Mouse (Mus musculus) adrenal gland, adult 18-20 months (tissue): ENCODE measurements around the gene Slc38a4. TPM values are rescaled to one million over a fixed set of nuclear protein-coding genes. Genes with fewer than 3 reads are reported as not detected.

Experiments
- DNase-seq, 2 experiments: peaks; one replicate each; pipeline ENCODE4 v3.0.0; 2021 to 2022; ENCODE audit warnings: low spot score in 2 of 2
- total RNA-seq, 2 experiments: library from RNA; stranded (reverse); gene quantifications; 1 replicate in 1 of 2; 2 replicates in 1 of 2; pipeline ENCODE4 v1.2.3; 2021

Slc38a4 gene
- total RNA-seq, 2 experiments from 2014 or later = 2.5 to 3.9 TPM

DNA sequence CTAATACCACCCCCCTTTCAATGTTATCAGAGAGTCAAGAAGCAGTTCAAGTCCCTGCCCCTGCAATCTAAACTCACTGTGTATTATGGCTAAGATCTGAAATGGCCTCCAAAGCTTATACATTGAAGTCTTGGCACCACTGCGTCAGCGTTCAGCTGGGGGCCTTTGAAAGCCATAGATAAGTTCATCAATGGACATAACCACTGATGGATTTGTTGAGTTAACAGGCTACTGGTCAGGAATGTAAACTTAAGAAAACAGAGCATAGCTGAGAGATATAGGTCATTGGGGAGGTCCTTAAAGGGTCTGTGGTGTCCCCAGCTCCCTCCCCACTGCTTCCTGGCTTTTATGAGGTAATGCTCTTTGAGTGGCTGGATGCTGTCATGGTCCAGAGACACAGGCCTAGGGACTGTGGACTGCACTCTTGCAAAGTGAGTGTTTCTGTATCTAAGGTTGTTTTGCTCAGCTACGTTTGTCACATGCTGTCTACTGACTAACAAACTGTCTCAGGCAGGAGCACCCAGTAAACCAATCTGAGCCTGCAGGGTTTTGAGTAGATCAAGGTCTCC, 83.0 kb downstream of the Slc38a4 start:
- no peak for DNase-seq

DNA sequence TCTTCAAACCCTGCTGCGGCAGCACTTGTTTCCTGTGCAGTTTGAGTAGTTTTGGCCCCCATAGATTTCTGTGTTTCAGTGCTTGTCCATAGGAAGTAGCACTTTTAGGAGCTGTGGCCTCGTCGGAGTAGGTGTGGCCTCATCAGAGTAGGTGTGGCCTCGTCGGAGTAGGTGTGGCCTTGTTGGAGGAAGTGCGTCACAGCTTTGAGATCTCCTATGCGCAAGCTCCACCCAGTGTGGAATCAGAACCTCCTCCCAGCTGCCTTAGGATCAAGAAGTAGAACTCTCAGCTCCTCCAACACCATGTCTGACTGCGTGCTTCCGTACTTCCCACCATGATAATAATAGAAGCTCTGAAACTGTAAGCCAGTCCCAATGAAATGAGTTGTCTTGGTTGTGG, 83.8 kb downstream of the Slc38a4 start:
- DNase-seq = no peak

DNA sequence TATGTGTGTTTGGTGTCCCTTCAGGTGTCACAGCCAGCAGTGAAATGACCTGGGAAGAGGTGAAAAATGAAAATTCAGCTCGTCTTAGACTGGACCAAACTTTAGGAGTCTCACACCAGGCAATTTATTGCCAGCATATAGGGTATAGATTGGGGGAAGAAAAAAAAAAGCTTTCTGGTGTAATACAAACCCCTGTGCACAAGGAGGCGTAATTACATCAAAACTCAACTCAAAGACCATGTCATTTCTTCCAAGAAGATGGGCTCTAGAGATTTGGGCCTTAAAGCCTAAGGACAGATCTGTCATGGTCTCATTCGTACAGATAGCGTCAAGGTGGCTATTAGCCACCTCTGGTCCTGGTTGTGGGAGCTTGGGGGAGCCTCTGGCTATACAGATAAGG, 86.0 kb downstream of the Slc38a4 start:
- DNase-seq = no peak

DNA sequence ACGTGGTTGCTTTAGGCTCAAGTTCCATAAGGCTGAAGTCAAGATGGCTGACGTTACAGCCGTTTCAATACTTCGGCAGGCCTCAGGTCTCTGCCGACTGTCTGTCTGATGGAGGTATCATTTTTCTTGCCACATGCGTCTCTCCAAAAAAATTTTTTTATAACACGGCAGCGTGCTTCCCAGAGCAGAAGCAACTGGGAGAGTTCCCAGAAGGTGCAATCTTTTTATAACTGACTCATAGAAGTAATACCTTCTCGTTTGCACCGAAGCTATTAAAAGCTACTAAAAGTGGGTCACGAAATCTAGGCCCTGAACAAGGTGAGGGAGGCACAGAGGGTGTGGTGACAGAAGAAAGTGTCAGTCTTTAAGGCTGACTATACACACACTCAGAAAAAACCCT, 87.0 kb downstream of the Slc38a4 start:
- no peak for DNase-seq

DNA sequence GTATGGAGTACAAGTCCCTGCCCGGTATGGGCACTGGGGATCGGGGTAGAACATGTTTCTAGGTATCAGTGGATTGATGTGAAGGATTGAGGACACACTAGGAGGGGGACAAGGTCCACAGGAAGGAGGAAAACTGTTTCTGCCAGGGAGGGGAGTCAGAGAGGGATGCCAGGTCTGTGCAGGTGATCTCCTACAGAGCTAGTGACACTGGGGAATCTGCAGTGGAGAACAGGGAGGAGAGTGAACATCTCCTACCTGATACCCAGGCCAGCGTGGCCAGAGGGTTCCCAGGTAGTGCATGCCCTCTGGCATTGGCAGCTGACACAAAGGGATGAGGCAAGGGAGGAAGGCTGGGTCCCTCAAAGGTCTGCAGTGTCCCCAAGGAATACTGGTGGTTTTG, 89.4 kb downstream of the Slc38a4 start:
- DNase-seq = no peak

DNA sequence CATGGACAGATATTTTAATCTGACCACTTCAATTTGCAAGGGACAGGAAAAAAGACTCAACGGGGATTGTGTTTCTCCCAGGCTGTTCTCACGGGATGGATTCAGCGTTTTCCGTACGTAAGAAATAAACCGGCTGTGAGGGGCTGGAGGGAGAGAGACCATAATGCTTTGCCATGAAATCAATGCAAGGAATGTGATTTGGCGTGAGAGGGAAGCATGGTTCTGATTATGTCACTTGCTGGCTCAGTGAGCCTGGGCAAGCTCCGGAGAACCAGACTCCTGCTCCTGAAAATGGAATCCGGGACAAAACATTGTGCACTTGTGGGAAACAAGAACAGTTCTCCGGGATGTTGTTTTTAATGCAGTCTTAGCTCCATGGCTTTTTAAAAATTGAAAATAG, 92.0 kb downstream of the Slc38a4 start:
- no peak for DNase-seq

DNA sequence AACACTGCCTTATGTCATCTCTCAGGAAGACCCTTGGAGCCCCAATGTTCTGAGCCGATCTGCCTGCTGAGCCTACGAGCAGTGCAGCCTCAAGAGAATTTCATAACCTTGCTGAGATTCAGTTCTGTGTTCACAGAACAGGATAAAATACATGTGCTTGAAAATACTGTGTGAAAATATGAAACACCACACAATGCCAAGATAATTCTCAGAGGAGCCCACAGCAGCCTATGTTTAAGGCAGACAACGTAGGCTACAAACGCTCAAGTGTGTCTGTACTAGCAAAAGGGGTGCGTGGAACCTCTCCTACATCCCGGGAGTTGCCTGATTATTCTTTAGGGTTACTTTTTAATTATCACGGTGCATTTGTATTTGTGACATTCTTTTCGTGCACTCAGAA, 92.4 kb downstream of the Slc38a4 start:
- no peak for DNase-seq

DNA sequence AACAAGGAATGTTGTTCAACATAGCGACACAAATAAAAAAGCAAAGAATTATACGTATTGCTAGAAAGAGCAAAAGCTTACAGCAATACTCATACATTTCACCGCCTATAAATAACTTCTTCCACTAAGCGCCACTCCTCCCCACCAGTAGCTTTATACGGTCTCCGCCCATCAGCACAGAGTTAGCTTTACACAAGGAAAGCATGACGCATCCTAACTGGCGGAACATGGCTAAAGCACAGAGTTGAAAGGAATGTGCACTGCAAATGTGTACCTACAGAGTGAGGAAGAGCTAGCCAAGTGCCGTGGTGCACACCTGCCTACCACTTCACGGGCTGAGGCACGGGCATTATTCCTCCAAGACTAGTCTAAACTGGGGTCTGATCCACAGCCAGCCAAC, 95.4 kb downstream of the Slc38a4 start:
- DNase-seq = no peak

DNA sequence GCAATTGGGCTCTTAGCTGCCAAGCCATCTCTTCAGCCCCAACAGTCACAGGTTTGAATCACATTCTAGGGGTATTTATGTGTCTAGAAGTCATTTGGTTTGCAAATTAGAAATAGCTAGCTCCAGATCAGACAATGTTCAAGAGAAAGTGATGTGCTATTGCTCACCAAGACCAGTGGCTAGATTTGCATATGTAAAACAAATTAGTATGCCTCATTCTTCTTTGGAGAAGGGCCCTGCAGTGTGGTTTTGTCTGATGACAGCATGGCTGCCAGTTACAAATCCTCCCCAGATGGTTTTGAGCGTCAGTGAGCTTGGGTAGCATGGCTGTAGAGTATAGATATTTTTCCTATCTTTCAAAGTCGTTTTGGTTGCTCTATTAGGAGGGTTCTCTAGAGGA, 96.5 kb downstream of the Slc38a4 start:
- no peak for DNase-seq

DNA sequence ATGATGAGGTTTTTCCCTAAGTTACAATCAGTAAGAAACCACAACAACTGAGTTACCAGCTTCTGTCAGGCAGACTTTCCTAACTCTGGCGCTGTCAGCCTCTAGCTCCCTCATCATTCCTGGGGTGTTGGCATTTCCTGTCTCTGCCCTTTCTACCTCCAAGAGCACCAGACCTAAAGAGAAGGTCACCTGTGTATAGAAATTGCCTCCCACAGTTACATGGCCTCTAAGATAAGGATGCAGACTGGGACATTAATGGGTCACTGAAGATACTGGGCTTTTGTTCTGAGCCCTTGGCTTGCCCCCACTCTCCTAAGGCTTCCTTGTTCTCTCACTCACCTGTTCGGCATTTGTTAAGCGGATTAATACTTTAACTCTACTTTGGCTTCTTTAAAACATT, 99.1 kb downstream of the Slc38a4 start:
- DNase-seq = no peak

DNA sequence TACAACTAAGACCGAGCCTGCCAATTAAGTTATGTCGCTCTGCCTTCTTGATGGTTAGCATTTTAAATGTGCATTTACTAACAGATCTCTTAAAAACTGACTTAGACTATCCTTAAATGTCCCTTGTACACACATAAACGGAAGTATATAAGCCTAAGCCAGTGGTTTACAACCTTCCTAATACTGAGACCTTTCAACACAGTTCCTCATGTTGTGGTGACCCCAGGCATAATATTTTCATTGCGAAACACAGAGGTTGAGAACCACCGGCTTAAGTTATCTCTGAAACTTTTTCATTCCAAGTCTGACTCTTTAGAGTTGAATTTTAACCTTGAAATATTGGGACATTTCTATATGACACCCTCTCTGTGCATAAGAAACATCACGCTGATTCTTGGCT, 101.4 kb downstream of the Slc38a4 start:
- no peak for DNase-seq

DNA sequence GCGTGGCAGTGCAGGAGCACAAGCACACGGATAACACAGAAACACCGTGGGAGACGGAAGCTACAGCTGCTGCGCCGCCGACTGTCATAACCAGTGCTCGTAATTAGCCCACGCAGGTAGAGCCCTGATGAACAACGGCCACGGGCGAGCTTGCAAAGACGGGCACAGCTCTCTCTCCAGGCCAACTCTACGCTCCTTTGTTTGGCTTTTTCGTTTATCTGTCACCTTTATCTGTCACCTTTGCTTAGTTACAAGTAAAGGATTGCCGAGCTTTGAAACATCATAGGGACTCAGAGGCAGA, 101.9 kb downstream of the Slc38a4 start:
- no peak for DNase-seq

DNA sequence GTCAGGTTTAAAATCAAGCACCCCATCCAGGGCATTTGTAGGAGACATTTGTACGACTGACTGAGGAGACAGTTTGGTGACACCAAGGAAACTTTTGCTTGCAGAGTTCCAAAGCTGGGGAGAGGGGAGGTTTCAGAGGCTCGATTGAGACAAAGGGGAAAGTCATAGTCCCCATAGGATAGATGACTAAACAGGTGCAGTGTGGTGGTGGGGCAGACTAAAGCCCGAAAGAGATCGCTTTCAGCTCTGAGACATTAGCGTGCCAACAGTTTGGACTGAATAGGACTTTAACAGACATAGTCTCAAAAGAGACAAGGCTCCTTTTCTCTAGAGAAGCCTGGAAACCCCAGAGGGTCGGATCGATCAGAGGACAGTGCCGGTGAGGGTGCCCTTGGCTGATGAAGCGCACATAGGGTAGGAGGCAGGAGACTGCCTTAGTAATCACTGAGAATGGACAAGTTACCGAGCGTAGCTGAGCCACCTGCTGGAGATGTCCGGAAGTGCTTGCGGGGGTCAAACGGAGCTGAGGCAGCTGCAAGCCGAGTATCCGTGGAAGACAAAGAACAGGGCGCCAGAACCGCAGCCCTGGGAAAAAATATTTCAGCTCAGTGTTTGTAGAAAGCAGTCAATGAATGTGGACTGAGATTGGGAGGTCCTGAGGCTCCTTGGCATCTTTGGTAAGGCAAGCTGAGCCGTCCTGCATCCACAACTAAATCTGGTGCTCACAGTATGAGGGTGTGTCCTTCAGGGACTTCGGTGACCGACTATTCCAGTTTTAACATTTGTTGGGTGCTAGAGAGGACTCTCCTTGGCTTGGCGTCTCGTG, 102.4 kb downstream of the Slc38a4 start:
- DNase-seq = peak; percentile 52 to 55

DNA sequence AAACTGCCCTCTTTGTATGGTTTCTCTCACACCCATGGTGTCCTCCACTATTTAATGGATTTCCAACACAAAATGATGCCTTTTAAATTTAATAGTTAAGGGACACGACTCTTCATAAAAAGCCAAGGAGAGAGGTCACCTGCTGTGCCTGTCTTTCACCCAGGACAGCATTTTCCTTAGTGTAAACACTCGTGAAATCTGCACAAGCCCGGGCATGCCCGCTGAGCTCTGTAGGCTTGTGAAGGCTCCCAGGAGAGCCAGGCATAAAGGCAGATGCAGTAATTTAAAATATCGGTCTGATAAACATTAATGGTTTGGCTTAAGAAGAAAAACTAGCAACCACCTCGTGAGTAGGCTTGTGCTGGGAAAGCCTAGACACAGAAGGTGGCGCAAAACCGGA, 103.3 kb downstream of the Slc38a4 start:
- no peak for DNase-seq

DNA sequence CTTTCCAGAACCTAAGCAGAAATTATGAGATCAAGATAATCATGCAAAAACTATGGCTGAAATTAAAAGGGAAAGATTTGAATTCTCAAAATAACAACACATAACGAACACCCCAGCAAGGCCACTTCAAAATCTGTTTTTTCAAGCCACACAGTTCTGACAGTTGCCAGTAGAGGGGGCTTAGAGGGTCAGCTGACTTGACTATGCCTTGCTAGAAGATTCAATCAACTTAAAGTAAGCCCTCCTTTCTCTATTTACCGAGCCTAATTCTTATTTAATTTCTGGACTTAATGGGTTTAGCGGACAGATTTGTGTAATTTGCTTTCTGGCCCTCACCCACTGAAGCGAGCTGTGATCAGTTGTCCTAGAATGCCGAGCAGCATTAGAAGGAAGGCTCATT, 104.0 kb downstream of the Slc38a4 start:
- no peak for DNase-seq

DNA sequence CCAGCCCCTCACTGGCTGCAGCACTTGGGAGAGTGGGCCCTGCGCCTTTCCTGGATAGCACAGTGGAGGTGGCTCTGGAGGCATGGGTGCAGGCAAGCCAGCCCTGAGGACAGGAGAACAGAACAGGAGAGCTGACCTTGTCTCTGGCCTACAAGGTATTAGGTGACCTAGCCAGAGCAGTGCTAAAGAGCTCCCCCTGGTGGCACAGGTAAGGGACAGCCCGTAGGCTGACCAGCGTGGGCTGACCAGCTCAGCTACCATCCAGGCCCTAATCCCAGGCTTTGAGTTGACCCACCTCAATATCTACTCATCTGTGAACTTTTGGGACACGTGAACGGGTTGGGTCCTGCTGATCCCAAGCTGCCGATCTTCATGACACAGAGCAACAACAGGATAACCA, 107.3 kb downstream of the Slc38a4 start:
- DNase-seq = peak; percentile 21 to 33

Other genes starting within 250 kb of the Slc38a4 start
- 10 to 100 TPM; 15.9 to 17.9 TPM for gene Pced1b, start 191.2 kb upstream of the Slc38a4 start, total RNA-seq
- gene Amigo2, start 191.3 kb upstream of the Slc38a4 start, total RNA-seq = 1 to 10 TPM; 5.7 to 9.0 TPM